Comparison of ENCODE assay signal across 11 mouse cellular contexts in genomic region chr2:4501257-4502027, GRCm38 (mm10).
DNase-seq lines count a peak whose midpoint lies in the region; ATAC-seq and TF ChIP-seq lines count a peak whose summit lies in the region.
"Had no signal": no experiment of that assay in that cellular context is flagged by ENCODE, and none has a peak within 500 bp of the region (broad histone marks: within the 10 kb centered on the region; RNA-seq: fewer than 3 reads in every experiment).

No protein-coding gene starts in this region.

- peak; percentile 62 to 74 for DNase-seq in adrenal gland, adult (ENCODE audit: inconsistent age in 2 of 2, low spot score in 1 of 2)
- DNase-seq in adrenal gland, adult 18-20 months (ENCODE audit: low spot score in 2 of 2): no peak
- peak; percentile 51 to 71 for DNase-seq in lung, adult 18-20 months
- no peak for DNase-seq in lung, adult 2 months
- DNase-seq in MN1 (ENCODE audit: low spot score): no peak
- no peak for DNase-seq in cerebellum, adult 18-20 months

- no peak for TF ChIP-seq CTCF in lung, adult 2 months (IDR thresholded peaks at IDR 0.05; ENCODE audit: insufficient read depth, low read length)

- H3K36me3 ChIP-seq in kidney, embryonic 15.5 days: peaks cover 15% of the 10 kb centered on the region; the same call in 1 of the 2 replicates

- 35% methylated on average over 15 of the region's 15 CpGs for WGBS in lung, adult 2 months
- WGBS in kidney, embryonic 15.5 days: 55% methylated on average over 15 of the region's 15 CpGs

- H3K9ac ChIP-seq in kidney, embryonic 15.5 days: no peak overlapping the region

- H3K9me3 ChIP-seq in kidney, embryonic 15.5 days (replicated peaks): no peaks in the 10 kb centered on the region
- H3K9me3 ChIP-seq: forebrain, embryonic 10.5 days had no signal

- TF ChIP-seq POLR2A in lung, adult 2 months (IDR thresholded peaks at IDR 0.05; ENCODE audit: borderline replicate concordance, extremely low read depth, low read depth, low read length): no peak

- H3K27me3 ChIP-seq in kidney, embryonic 15.5 days: no peaks in the 10 kb centered on the region

- H3K4me3 ChIP-seq in lung, adult 2 months (replicated peaks; ENCODE audit: extremely low read depth, low read depth, low read length): no peak overlapping the region
- H3K4me3 ChIP-seq in kidney, embryonic 15.5 days (replicated peaks): no peak overlapping the region
- H3K4me3 ChIP-seq: forebrain, embryonic 10.5 days had no signal

- no peak overlapping the region for H3K4me2 ChIP-seq in kidney, embryonic 15.5 days
- H3K4me2 ChIP-seq: midbrain, embryonic 11.5 days had no signal

- H3K4me1 ChIP-seq in lung, adult 2 months (ENCODE audit: control insufficient read depth, insufficient read depth, low read length): no peaks in the 10 kb centered on the region
- peaks cover 27% of the 10 kb centered on the region for H3K4me1 ChIP-seq in kidney, embryonic 15.5 days
- H3K4me1 ChIP-seq: forebrain, embryonic 10.5 days had no signal

- no peak for ATAC-seq in kidney, embryonic 15.5 days (replicated peaks; ENCODE audit: low FRiP score)
- ATAC-seq in megakaryocyte progenitor cell, adult 5-6 weeks (replicated peaks; ENCODE audit: poor library complexity): peak; percentile 67
- ATAC-seq: hindbrain, embryonic 16.5 days had no signal

- H3K27ac ChIP-seq in kidney, embryonic 15.5 days: peak overlapping the region; percentile 32; the same call in 1 of the 2 replicates
- H3K27ac ChIP-seq: forebrain, embryonic 10.5 days had no signal

Comparison
In these comparisons a context has a peak if more than half of its experiments do, and no peak if none do; other contexts are left out.
1. DNase-seq: peak in adrenal gland, adult (2 of 2) and lung, adult 18-20 months (2 of 2); none in adrenal gland, adult 18-20 months (0 of 2), lung, adult 2 months (single experiment), MN1 (single experiment) and cerebellum, adult 18-20 months (0 of 2).